Mouse (Mus musculus) E14TG2a.4 (cell line): ENCODE measurements at regions not wholly inside any gene's neighbourhood (a gene's known extent, or its start where the extent isn't known, plus 50 kb on each side); places are given as distances from the start of the nearest gene placed in this dataset.

Experiments
- H3K27me3 ChIP-seq: 2 replicates; pipeline ENCODE4 v1.6.1; 2014; ENCODE audit warnings: low read length, control low read depth; ENCODE audit not compliant: insufficient read depth
- H3K36me3 ChIP-seq: 2 replicates; pipeline ENCODE4 v1.6.1; 2014; ENCODE audit warnings: low read length, control low read depth; ENCODE audit not compliant: insufficient read depth
- H3K4me1 ChIP-seq: replicated peaks from 2 replicates; pipeline ENCODE4 v1.6.1; 2014; ENCODE audit warnings: low read depth, low read length, control low read depth
- H3K4me3 ChIP-seq: replicated peaks from 2 replicates; pipeline ENCODE4 v1.5.1; 2014; ENCODE audit warnings: mild to moderate bottlenecking, low read length
- H3K9me3 ChIP-seq: 2 replicates; pipeline ENCODE4 v1.6.1; 2014; ENCODE audit warnings: low read length, control low read depth
- CTCF ChIP-seq: conservative IDR thresholded peaks from 2 replicates; pipeline ENCODE4 v1.5.1; 2014; ENCODE audit warnings: low read length
- NANOG ChIP-seq: IDR thresholded peaks from 2 replicates; pipeline ENCODE4 v1.6.1; 2014; ENCODE audit warnings: borderline replicate concordance, low read length, mixed read lengths
- POU5F1 ChIP-seq: IDR thresholded peaks from 2 replicates; pipeline ENCODE4 v1.6.1; 2014; ENCODE audit warnings: low read length, borderline replicate concordance

- H3K36me3 ChIP-seq, result no peaks in the 10 kb centered on the region
- no peaks in the 10 kb centered on the region for H3K4me1 ChIP-seq
- H3K4me3 ChIP-seq, result no peak overlapping the region
- no peaks in the 10 kb centered on the region for H3K27me3 ChIP-seq
- no peaks in the 10 kb centered on the region for H3K9me3 ChIP-seq
- TF ChIP-seq NANOG (no peak), POU5F1 (no peak), CTCF (no peak)
Observed at GRCm38 (mm10) chr2:178878436-178878835, 448.1 kb downstream of the Cdh26 start.

GRCm38 (mm10) chr2:178885686-178886085, 455.4 kb downstream of the Cdh26 start:
- H3K9me3 ChIP-seq, result no peaks in the 10 kb centered on the region
- no peaks in the 10 kb centered on the region for H3K36me3 ChIP-seq
- no peak for TF ChIP-seq NANOG
- TF ChIP-seq CTCF, result peak; percentile 62
- H3K4me1 ChIP-seq, result no peaks in the 10 kb centered on the region
- H3K4me3 ChIP-seq, result no peak overlapping the region
- no peaks in the 10 kb centered on the region for H3K27me3 ChIP-seq

GRCm38 (mm10) chr2:178888704-178889103, 458.4 kb downstream of the Cdh26 start:
- TF ChIP-seq CTCF, result no peak
- no peak for TF ChIP-seq NANOG
- TF ChIP-seq POU5F1, result no peak
- Histone ChIP-seq H3K4me3 (no peak overlapping the region), H3K9me3 (no peaks in the 10 kb centered on the region), H3K27me3 (no peaks in the 10 kb centered on the region), H3K36me3 (no peaks in the 10 kb centered on the region), H3K4me1 (no peaks in the 10 kb centered on the region)

- H3K36me3 ChIP-seq, result no peaks in the 10 kb centered on the region
- H3K4me1 ChIP-seq, result no peaks in the 10 kb centered on the region
- TF ChIP-seq CTCF, result no peak
- TF ChIP-seq NANOG, result no peak
- no peak for TF ChIP-seq POU5F1
- H3K4me3 ChIP-seq, result no peak overlapping the region
- H3K9me3 ChIP-seq, result 0 out of 2 replicates have a peak, but pooled peaks cover 3% of the 10 kb centered on the region
- no peaks in the 10 kb centered on the region for H3K27me3 ChIP-seq
Observed at GRCm38 (mm10) chr2:178902397-178902796, 472.1 kb downstream of the Cdh26 start.

- TF ChIP-seq NANOG (no peak), CTCF (no peak), POU5F1 (no peak)
Observed at GRCm38 (mm10) chr2:178909325-178909724, 479.0 kb downstream of the Cdh26 start.

GRCm38 (mm10) chr2:178911646-178912045, 481.3 kb downstream of the Cdh26 start:
- Histone ChIP-seq H3K9me3 (0 out of 2 replicates have a peak, but pooled peaks cover 3% of the 10 kb centered on the region), H3K36me3 (no peaks in the 10 kb centered on the region), H3K4me3 (no peak overlapping the region), H3K27me3 (0 out of 2 replicates have a peak, but pooled peaks cover 3% of the 10 kb centered on the region), H3K4me1 (no peaks in the 10 kb centered on the region)
- TF ChIP-seq POU5F1 (no peak), NANOG (no peak), CTCF (no peak)

More at GRCm38 (mm10) chr2:178909325-178909724, 479.0 kb downstream of the Cdh26 start:
- no peaks in the 10 kb centered on the region for H3K4me1 ChIP-seq
- 0 out of 2 replicates have a peak, but pooled peaks cover 3% of the 10 kb centered on the region for H3K9me3 ChIP-seq
- H3K4me3 ChIP-seq, result no peak overlapping the region
- 0 out of 2 replicates have a peak, but pooled peaks cover 3% of the 10 kb centered on the region for H3K27me3 ChIP-seq
- H3K36me3 ChIP-seq, result no peaks in the 10 kb centered on the region

GRCm38 (mm10) chr2:178916316-178917033, 486.1 kb downstream of the Cdh26 start:
- no peak overlapping the region for H3K4me3 ChIP-seq
- H3K4me1 ChIP-seq, result peaks cover 16% of the 10 kb centered on the region
- no peaks in the 10 kb centered on the region; the same call in 1 of the 2 replicates for H3K9me3 ChIP-seq
- no peak for TF ChIP-seq NANOG
- TF ChIP-seq CTCF, result no peak
- no peak for TF ChIP-seq POU5F1
- 0 out of 2 replicates have a peak, but pooled peaks cover 1% of the 10 kb centered on the region for H3K27me3 ChIP-seq
- H3K36me3 ChIP-seq, result no peaks in the 10 kb centered on the region

- Histone ChIP-seq H3K27me3 (no peaks in the 10 kb centered on the region), H3K4me3 (no peak overlapping the region), H3K36me3 (no peaks in the 10 kb centered on the region), H3K9me3 (0 out of 2 replicates have a peak, but pooled peaks cover 8% of the 10 kb centered on the region), H3K4me1 (peaks cover 21% of the 10 kb centered on the region)
- TF ChIP-seq NANOG (no peak), POU5F1 (no peak), CTCF (no peak)
Observed at GRCm38 (mm10) chr2:178924456-178925115, 494.3 kb downstream of the Cdh26 start.
